Mouse (Mus musculus) lung, postnatal 0 days (tissue): ENCODE results near the gene Lrrc25. TPM values are rescaled to one million over a fixed set of nuclear protein-coding genes. Genes with fewer than 3 reads are reported as not detected.

Experiments used
- ATAC-seq: fragments of 200-750 bp; cut with Nextera tagmentation; 2 replicates; pipeline ENCODE4 v1.8.0; 2017; ENCODE audit warnings: moderate library complexity
- DNase-seq: peaks from one replicate; pipeline ENCODE4 v3.0.0-alpha.2; 2016; ENCODE audit warnings: low spot score
- H3K27ac ChIP-seq: fragments of 300-500 bp; sonication (generic); 2 replicates; pipeline ENCODE4 v1.5.1; 2014; ENCODE audit warnings: antibody characterized with exemption, mild to moderate bottlenecking, low read length, mixed read lengths
- H3K27me3 ChIP-seq: fragments of 300-500 bp; sonication (generic); replicated peaks from 2 replicates; pipeline ENCODE4 v1.6.1; 2014; ENCODE audit warnings: low read length, mixed read lengths; ENCODE audit not compliant: insufficient read depth
- H3K36me3 ChIP-seq: fragments of 300-500 bp; sonication (generic); 2 replicates; pipeline ENCODE4 v1.6.1; 2014; ENCODE audit warnings: low read length, mixed read lengths; ENCODE audit not compliant: insufficient read depth
- H3K4me1 ChIP-seq: fragments of 300-500 bp; sonication (generic); 2 replicates; pipeline ENCODE4 v1.6.1; 2014; ENCODE audit warnings: antibody characterized with exemption, low read depth, low read length, mixed read lengths; ENCODE audit not compliant: insufficient read depth
- H3K4me2 ChIP-seq: fragments of 300-500 bp; sonication (generic); replicated peaks from 2 replicates; pipeline ENCODE4 v1.6.1; 2014; ENCODE audit warnings: low read depth, mild to moderate bottlenecking, low read length, moderate library complexity, mixed read lengths
- H3K4me3 ChIP-seq: fragments of 300-500 bp; sonication (generic); 2 replicates; pipeline ENCODE4 v1.5.1; 2014; ENCODE audit warnings: low read depth, low read length
- H3K9ac ChIP-seq: fragments of 300-500 bp; sonication (generic); replicated peaks from 2 replicates; pipeline ENCODE4 v1.6.1; 2014; ENCODE audit warnings: low read depth, mild to moderate bottlenecking
- H3K9me3 ChIP-seq: fragments of 300-500 bp; sonication (generic); 2 replicates; pipeline ENCODE4 v1.6.1; 2016; ENCODE audit warnings: low read length, mixed read lengths
- CTCF ChIP-seq: IDR thresholded peaks from 2 replicates; pipeline ENCODE4 v1.5.1; 2016; ENCODE audit warnings: antibody characterized with exemption, mild to moderate bottlenecking
- EP300 ChIP-seq: IDR thresholded peaks from 2 replicates; pipeline ENCODE4 v1.6.1; 2016; ENCODE audit warnings: antibody characterized with exemption, mild to moderate bottlenecking, control low read depth
- WGBS: fragments of 180-500 bp; shearing (Covaris S2); extraction: QIAGEN DNeasy Blood & Tissue Kit; methylation state at CpG from one replicate; pipeline ENCODE4 v1.1.7; 2014; 5-methylcytosine and 5-hydroxymethylcytosine counted together
- polyA plus RNA-seq: library from polyadenylated mRNA; unstranded; fragments of >200 nt; fragmentation: Nextera tagmentation; extraction: Ambion mirVana; gene quantifications from 2 replicates; pipeline ENCODE4 v1.2.1, GENCODE M21; 2015

The Lrrc25 gene
- polyA plus RNA-seq, 1 experiment from 2014 or later: 4.2 TPM

DNA sequence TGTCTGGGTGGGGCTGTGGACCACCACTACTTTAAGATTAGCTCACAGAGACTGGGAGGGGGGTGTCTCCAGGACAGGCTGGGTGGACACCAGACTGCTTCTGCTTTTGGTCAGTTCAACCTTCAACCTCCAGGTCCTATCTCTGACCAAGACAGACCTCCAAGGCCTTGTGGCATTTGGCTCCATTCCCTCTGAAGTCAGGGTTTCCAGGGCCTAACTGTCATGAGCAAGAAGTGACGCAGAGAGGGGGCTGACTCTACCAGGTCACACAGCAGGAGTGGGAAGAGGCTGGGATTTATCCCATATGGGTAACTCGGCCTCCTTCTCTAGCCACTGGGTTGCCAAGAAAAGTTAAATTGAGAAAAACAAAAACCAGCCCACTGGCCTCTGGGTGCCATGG is 41.8 kb downstream of the Lrrc25 start:
- H3K9ac ChIP-seq: no peak overlapping the region
- 92% methylated on average over 2 of the region's 2 CpGs for WGBS

DNA sequence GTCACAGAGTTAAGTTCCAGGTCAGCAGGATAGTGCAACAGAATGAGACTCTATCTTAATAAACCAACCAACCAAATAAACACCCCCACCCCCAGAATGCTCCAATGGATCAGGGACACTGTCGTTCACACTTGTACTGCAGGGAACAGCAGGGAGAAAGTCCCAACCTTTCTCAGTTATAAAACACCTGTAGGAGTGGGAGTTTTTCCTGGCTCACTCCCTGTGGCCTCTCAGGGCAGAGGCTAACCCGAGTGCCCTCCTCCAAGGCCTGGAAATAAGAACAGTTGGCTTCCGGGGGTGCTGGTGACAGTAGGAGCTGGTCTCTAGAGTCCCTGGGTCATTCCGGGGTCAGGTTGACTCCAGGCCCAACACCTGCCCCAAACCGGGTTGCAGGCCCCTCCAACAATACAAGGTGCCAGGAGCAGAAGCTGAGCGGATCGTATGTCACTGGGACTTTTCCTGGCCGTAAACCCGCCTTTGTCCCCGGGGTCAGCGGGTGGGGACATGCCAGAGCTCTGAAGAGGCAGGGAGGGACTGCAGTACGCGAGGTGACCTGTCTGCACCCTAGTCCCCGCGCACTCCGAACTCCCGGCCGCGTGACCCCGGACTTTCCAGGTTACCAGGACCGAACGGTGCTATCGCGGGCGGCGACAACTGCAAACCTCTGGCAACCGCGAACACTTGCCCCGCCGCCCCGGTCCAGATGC is 43.1 kb downstream of the Lrrc25 start:
- 2% methylated on average over 31 of the region's 31 CpGs for WGBS
- H3K27me3 ChIP-seq: no peaks in the 10 kb centered on the region
- peaks cover 13% of the 10 kb centered on the region; the same call in 1 of the 2 replicates for H3K4me1 ChIP-seq
- peak overlapping the region; percentile 68 for H3K9ac ChIP-seq
- DNase-seq: no peak
- ATAC-seq: peak; percentile 59
- H3K36me3 ChIP-seq: peaks cover 9% of the 10 kb centered on the region; the same call in 1 of the 2 replicates
- no peaks in the 10 kb centered on the region for H3K9me3 ChIP-seq
- peak overlapping the region; percentile 68 for H3K4me3 ChIP-seq
- H3K4me2 ChIP-seq: peak overlapping the region; percentile 81
- peak overlapping the region; percentile 79 for H3K27ac ChIP-seq
- no peak for TF ChIP-seq CTCF
- TF ChIP-seq EP300: no peak

More for the DNA sequence above, 41.8 kb downstream of the Lrrc25 start:
- no peak for ATAC-seq
- H3K4me2 ChIP-seq: no peak overlapping the region
- H3K4me1 ChIP-seq: peaks cover 13% of the 10 kb centered on the region; the same call in 1 of the 2 replicates
- no peak overlapping the region for H3K4me3 ChIP-seq
- no peaks in the 10 kb centered on the region for H3K9me3 ChIP-seq
- TF ChIP-seq EP300 (no peak), CTCF (no peak)
- no peak for DNase-seq
- no peak overlapping the region for H3K27ac ChIP-seq
- H3K36me3 ChIP-seq: peaks cover 9% of the 10 kb centered on the region; the same call in 1 of the 2 replicates
- no peaks in the 10 kb centered on the region for H3K27me3 ChIP-seq

DNA sequence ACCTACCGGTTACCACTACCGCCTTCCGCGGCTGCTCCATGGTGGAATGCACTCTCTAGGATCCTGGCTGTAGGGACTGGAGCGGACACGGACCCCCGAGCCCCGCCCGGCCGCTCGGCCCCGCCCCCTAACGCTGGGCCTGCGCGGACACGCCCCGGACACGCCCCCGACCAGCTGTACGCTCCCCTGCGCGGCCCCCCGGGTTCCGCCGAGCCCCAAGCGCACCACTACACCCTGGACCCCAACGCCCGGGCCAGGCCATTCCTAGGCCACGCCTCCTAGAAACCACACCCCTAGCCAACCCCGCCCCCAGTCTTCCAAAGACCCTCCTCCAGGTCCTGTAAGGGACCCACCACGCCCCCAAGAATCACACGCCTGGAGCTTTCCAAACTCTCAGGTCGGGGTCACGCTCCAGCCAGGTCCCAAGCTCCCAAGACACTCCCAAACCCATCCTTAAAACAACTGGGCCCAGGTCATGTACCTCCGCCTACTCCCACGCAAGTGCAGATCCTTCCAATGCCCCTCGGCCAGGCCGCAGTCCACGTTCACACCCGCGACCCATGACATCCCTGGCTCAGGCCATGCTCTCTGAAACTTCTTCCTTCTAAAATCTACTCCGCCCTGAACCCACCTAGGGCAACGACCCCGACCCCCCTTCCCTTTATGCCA is 43.8 kb downstream of the Lrrc25 start:
- ATAC-seq (peak; percentile 96), DNase-seq (peak; percentile 96)
- no peaks in the 10 kb centered on the region for H3K27me3 ChIP-seq
- 2% methylated on average over 25 of the region's 44 CpGs for WGBS
- TF ChIP-seq CTCF (no peak), EP300 (no peak)
- peaks cover 13% of the 10 kb centered on the region; the same call in 1 of the 2 replicates for H3K4me1 ChIP-seq
- H3K4me3 ChIP-seq: peak overlapping the region; percentile 68
- no peaks in the 10 kb centered on the region for H3K9me3 ChIP-seq
- peak overlapping the region; percentile 81 for H3K4me2 ChIP-seq
- H3K27ac ChIP-seq: peak overlapping the region; percentile 79
- H3K9ac ChIP-seq: peak overlapping the region; percentile 68
- H3K36me3 ChIP-seq: peaks cover 9% of the 10 kb centered on the region; the same call in 1 of the 2 replicates

DNA sequence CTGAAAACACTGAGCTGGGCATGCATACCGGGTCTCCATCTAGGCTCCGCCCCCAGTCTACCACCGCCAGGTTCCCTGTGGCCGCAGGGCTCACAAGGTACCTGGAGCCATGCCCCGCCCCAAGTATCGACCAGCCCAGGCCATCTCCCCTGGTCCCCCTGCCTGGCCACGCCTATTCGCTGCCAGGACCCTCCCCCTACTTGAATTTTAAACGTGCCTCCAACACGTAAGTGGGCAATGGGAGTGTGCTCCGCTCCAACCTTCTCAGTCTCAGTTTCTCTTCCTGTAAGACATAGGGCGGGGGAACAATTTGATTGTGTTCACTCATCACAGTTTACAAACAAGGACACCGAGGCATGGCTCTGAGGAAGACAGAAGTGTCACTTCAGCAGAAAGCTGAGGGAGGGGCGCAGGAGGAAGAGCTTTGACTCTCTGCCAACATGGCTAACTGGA is 44.3 kb downstream of the Lrrc25 start, which contains the start of gene Pgpep1:
Gene Pgpep1, minus strand, starts transcription at position 116 of the 453 bp plus-strand sequence.
- DNase-seq: peak; percentile 67
- Histone ChIP-seq H3K9me3 (no peaks in the 10 kb centered on the region), H3K27ac (peak within 1 kb of the TSS; percentile 79), H3K4me1 (peaks cover 13% of the 10 kb centered on the region; the same call in 1 of the 2 replicates), H3K27me3 (no peaks in the 10 kb centered on the region), H3K4me3 (peak within 1 kb of the TSS; percentile 68), H3K9ac (peak within 1 kb of the TSS; percentile 68), H3K36me3 (peaks cover 9% of the 10 kb centered on the region; the same call in 1 of the 2 replicates), H3K4me2 (peak within 1 kb of the TSS; percentile 81)
- peak; percentile 54 for ATAC-seq
- WGBS: 3% methylated on average over 14 of the region's 14 CpGs
- TF ChIP-seq EP300 (no peak), CTCF (no peak)

DNA sequence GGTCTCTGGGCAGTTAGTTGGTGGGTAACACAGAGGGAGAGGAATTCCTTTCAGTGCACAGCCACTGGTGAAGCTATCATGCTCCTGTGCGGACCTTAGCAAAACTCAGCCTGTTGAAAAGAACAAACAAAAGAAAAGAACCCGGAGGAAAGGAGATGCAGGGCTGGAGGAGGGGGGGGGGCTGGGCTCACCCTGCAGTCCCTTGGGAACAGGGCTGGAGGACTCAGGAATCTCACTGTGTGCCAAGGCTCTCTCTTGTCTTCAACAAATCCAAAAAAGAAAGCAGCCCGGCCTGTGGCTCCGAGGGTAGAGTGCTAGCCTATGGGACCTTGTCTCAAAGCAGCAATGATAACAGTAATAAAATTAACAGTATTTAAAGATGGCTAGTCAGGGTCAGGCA is 47.7 kb downstream of the Lrrc25 start:
- Histone ChIP-seq H3K9ac (no peak overlapping the region), H3K4me2 (no peak overlapping the region)
- no peak for TF ChIP-seq CTCF
- no peak for TF ChIP-seq EP300

DNA sequence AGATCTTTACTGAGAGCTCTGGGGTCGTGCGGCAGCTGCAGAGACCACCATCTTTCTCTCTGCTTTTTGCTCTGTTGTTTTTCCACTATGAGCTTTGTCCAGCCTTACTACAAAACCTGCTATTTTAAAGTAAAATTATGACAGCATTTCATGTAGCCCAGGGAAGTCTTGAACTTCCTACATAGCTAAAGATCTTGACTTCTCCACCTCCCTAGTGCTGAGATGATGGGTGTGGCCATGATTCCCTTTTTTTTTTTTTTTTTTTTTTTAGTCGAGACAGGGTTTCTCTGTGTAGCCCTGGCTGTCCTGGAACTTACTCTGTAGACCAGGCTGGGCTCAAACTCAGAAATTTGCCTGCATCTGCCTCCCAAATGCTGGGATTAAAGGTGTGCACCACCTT is 48.7 kb downstream of the Lrrc25 start:
- Histone ChIP-seq H3K4me1 (0 out of 2 replicates have a peak, but pooled peaks cover 2% of the 10 kb centered on the region), H3K4me3 (no peak overlapping the region), H3K4me2 (no peak overlapping the region), H3K27ac (no peak overlapping the region), H3K9ac (no peak overlapping the region), H3K27me3 (no peaks in the 10 kb centered on the region), H3K36me3 (no peaks in the 10 kb centered on the region), H3K9me3 (no peaks in the 10 kb centered on the region)
- ATAC-seq (no peak), DNase-seq (no peak)
- 73% methylated on average over 3 of the region's 3 CpGs for WGBS
- TF ChIP-seq EP300 (no peak), CTCF (no peak)

More for the DNA sequence above, 47.7 kb downstream of the Lrrc25 start:
- no peaks in the 10 kb centered on the region for H3K9me3 ChIP-seq
- H3K27ac ChIP-seq: no peak overlapping the region
- DNase-seq (no peak), ATAC-seq (no peak)
- no peak overlapping the region for H3K4me3 ChIP-seq
- H3K27me3 ChIP-seq: no peaks in the 10 kb centered on the region
- peaks cover 7% of the 10 kb centered on the region; the same call in 1 of the 2 replicates for H3K4me1 ChIP-seq
- no peaks in the 10 kb centered on the region for H3K36me3 ChIP-seq
- 35% methylated on average over 4 of the region's 4 CpGs for WGBS
